Mouse (Mus musculus) lung, postnatal 25 days (tissue): ENCODE results near the gene Col6a3.
A peak's percentile ranks its signal among the peaks of the same experiment; 100 is the strongest.

Source experiments
- DNase-seq: peaks from one replicate; pipeline ENCODE4 v3.0.0; 2022; ENCODE audit warnings: low spot score

The Col6a3 gene

GRCm38 (mm10) chr1:90797276-90797891 lies 46.4 kb downstream of the Col6a3 start:
- DNase-seq: no peak

- no peak for DNase-seq
Observed at GRCm38 (mm10) chr1:90793368-90793767, 50.4 kb downstream of the Col6a3 start.

GRCm38 (mm10) chr1:90790925-90791324 lies 52.8 kb downstream of the Col6a3 start:
- DNase-seq: no peak

GRCm38 (mm10) chr1:90789506-90789905 lies 54.3 kb downstream of the Col6a3 start:
- DNase-seq: no peak

GRCm38 (mm10) chr1:90780446-90780845 lies 63.3 kb downstream of the Col6a3 start:
- DNase-seq: no peak

GRCm38 (mm10) chr1:90779072-90779471 lies 64.7 kb downstream of the Col6a3 start:
- DNase-seq: no peak

GRCm38 (mm10) chr1:90775477-90776241 lies 68.1 kb downstream of the Col6a3 start:
- peak; percentile 29 for DNase-seq

- no peak for DNase-seq
Observed at GRCm38 (mm10) chr1:90771172-90771571, 72.6 kb downstream of the Col6a3 start.

GRCm38 (mm10) chr1:90770027-90770426 lies 73.7 kb downstream of the Col6a3 start:
- DNase-seq: no peak

GRCm38 (mm10) chr1:90769301-90769700 lies 74.5 kb downstream of the Col6a3 start:
- no peak for DNase-seq

GRCm38 (mm10) chr1:90758091-90758673 lies 85.6 kb downstream of the Col6a3 start:
- DNase-seq: peak; percentile 43

- no peak for DNase-seq
Observed at GRCm38 (mm10) chr1:90753869-90754563, 89.8 kb downstream of the Col6a3 start.

GRCm38 (mm10) chr1:90751221-90751620 lies 92.5 kb downstream of the Col6a3 start:
- DNase-seq: no peak

GRCm38 (mm10) chr1:90750169-90750568 lies 93.6 kb downstream of the Col6a3 start:
- peak; percentile 39 for DNase-seq

- DNase-seq: no peak
Observed at GRCm38 (mm10) chr1:90748544-90748943, 95.2 kb downstream of the Col6a3 start.

- peak; percentile 74 for DNase-seq
Observed at GRCm38 (mm10) chr1:90743941-90744386, 99.8 kb downstream of the Col6a3 start.

- no peak for DNase-seq
Observed at GRCm38 (mm10) chr1:90743445-90743844, 100.3 kb downstream of the Col6a3 start.

- DNase-seq: no peak
Observed at GRCm38 (mm10) chr1:90742641-90743040, 101.1 kb downstream of the Col6a3 start.

- no peak for DNase-seq
Observed at GRCm38 (mm10) chr1:90740216-90741170, 103.3 kb downstream of the Col6a3 start.

GRCm38 (mm10) chr1:90738913-90739312 lies 104.9 kb downstream of the Col6a3 start:
- no peak for DNase-seq

- DNase-seq: no peak
Observed at GRCm38 (mm10) chr1:90729466-90729865, 114.3 kb downstream of the Col6a3 start.
